Mouse (Mus musculus) embryo, embryonic 10 days (tissue): ENCODE results near the gene Mybpc2.

ENCODE experiments used
- DNase-seq: peaks from one replicate; pipeline ENCODE4 v3.0.0-alpha.2; 2015; ENCODE audit warnings: low spot score

Mybpc2 gene

DNA sequence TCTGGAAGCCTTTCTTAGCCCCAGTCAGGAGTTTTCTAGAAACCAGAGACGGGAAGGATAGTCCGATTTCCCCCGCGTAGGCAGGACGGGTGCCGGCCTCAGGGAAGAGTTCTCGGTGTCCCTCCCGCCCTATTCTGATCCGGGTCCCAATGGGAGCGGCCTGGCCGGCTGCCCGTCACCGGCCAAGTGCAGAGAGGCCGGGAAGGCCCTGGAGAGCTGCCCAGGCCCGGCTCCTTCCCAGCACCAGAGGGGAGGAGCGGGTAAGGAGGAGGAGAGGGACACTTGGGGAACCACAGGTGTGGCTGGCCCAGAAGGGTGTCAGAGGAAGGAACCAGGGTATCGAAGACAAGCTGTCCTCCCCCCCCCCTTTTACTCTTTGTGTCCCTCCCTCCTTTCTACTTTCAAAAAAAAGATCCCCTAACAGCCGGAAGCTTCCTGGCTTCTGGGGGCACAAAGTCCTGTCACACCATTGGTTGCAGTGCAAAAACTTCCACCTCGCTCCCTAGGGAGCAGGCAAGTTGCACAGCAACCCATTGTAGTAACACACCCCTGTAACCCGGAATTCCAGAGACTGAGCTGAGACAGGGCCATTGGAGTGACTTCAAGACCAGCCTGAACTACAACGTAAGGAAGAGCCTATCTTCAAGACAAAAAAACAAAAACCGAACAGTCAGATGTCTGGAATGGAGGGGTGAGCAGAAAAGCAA, 823 bp upstream of the Mybpc2 start:
- no peak for DNase-seq

GRCm38 (mm10) chr7:44523056-44523455, 1.4 kb downstream of the Mybpc2 start:
- DNase-seq = no peak

- peak; percentile 86 for DNase-seq
Observed at GRCm38 (mm10) chr7:44521710-44522109, 2.7 kb downstream of the Mybpc2 start.

GRCm38 (mm10) chr7:44520990-44521389, 3.5 kb downstream of the Mybpc2 start:
- no peak for DNase-seq

DNA sequence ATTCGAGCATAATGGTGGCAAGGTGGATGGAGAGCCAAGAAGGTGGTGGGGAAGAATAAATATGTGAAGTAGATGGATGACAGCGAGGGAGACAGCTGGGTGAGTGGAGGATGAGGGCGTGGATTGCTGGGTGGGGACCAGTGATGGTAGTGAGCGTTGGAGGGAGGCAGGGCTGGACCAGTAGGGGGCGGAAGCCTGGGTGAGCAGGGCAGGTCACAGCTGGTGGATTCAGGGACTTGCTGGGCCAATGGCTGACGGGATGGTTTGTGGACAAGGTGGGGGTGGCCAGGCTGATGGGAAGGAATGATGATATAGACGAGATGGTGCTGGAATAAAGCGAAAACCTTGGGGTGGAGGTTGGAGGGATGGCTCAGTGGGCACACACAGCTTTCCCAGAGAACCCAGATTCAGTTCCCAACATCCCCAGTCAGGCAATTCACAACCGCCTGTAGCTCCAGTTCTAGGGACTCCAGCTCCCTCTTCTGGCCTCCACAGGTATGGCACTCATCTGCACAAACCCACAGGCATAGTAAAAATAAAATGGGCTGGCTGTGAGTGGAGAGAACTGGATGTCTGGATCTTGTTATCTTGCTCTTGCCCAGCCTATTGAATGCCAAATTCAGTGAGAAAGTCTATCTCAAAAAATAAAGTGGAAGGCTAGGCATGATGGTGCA, 5.1 kb downstream of the Mybpc2 start:
- no peak for DNase-seq

DNA sequence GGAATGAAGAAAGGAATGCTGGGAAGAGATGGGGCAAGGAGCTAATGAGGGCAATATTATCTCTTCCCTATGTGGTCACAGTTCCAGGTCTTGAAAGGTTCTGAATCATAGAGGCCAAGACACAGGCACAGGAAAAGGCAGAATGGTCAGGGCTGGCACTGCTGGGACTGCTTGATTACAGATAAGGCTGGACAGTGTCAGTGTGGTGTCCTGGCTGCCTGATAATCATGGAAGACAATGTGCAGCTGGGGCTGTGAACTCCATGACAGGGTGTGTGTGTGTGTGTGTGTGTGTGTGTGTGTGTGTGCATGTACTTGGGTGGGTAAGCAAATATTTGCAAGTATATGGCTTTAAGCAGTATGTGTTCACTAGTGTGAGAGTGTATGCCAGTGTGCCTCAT, 17.0 kb downstream of the Mybpc2 start:
- no peak for DNase-seq

DNA sequence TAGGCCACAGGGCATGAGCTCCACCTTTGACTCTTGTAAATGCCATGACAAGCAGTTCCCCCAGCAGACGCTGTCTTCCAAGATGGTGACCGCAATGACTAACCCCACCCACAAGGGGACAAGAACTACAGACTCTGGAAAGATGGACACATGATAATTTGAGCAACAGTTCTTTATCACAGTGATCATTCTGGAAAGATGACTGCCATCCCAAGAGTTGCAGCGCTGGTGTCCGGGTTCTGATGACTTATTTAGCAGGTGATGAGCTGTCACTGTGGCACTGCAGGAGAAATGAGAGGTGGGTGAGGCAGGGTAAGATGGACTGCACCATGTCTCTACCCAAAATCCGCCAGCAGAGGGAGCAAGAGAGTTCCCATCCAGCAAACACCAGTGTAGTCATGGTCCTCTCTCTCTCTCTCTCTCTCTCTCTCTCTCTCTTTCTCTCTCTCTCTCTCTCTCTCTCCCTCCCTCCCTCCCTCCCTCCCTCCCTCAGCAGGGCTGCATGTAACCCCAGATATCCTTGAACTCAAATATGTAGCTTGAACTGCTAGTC, 22.8 kb downstream of the Mybpc2 start:
- DNase-seq = peak; percentile 76

GRCm38 (mm10) chr7:44500046-44500445, 24.4 kb downstream of the Mybpc2 start:
- no peak for DNase-seq

- DNase-seq = no peak
Observed at GRCm38 (mm10) chr7:44498922-44499321, 25.5 kb downstream of the Mybpc2 start.

- DNase-seq = no peak
Observed at GRCm38 (mm10) chr7:44497361-44498055, 26.9 kb downstream of the Mybpc2 start.

DNA sequence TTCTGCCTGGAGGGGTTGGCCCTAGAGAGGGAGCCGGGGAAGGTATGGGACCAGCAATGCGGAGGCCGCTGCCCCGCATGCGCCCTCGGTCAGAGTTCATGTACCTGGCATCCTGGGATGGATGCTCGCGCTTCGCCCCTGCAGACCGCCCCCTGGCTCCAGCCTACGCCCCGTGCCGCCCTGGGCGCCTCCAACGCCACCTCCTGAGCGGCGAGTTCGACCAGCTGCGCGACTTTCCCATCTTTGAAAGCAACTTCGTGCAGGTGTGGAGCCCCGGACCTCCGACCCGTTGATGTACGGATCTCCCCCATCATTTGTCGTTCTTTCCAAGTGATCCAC, 27.7 kb downstream of the Mybpc2 start:
- DNase-seq = no peak

GRCm38 (mm10) chr7:44495992-44496770, 28.3 kb downstream of the Mybpc2 start, which contains the start of the genes Emc10 and Fam71e1:
Emc10 (minus strand) TSS chr7:44496529.
Fam71e1 (plus strand) TSS chr7:44496581.
- peak; percentile 99 for DNase-seq

- no peak for DNase-seq
Observed at GRCm38 (mm10) chr7:44495086-44495485, 29.4 kb downstream of the Mybpc2 start.

DNA sequence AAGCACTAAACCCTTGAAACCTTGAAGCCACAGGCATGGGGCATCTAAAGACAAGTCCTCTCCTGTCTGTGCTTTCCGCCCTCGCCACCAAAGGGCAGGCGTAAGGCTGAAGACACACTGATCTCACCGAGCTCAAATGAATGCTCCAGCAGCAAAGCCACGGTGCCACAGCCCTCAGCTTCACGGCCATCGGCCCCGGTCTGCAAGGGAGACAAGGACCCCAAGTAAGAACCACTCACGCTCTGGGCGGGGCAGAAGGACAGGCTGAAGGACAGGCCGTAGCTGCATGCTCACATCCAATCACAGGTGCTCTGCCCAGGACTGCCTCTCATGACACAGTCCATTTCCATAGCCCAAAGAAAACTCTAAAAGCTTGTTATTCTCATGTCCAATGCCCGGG, 29.8 kb downstream of the Mybpc2 start:
- DNase-seq = no peak

GRCm38 (mm10) chr7:44492166-44492826, 32.2 kb downstream of the Mybpc2 start:
- DNase-seq = no peak

- DNase-seq = no peak
Observed at GRCm38 (mm10) chr7:44491391-44491790, 33.1 kb downstream of the Mybpc2 start.

- DNase-seq = no peak
Observed at GRCm38 (mm10) chr7:44490281-44490680, 34.2 kb downstream of the Mybpc2 start.

DNA sequence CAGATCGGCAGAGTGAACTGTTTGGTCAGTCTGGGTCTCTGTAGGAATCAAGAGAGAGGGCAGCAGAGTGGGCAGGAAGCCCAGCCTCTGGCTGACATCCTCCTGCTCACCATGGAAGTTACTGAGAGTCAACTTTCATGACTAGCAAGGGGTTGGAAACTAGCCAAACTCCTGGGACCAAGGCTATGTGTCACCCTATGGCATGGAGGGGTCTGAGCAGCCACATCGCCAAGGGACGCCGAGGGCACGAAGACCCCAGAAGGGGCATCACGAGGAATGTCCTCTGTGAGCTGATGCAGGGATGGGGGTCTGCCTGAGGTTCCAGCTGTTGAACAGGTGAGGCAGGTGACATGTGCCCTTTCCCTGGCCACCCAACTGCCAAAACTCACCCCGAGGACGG, 35.9 kb downstream of the Mybpc2 start:
- no peak for DNase-seq

- no peak for DNase-seq
Observed at GRCm38 (mm10) chr7:44487936-44488335, 36.5 kb downstream of the Mybpc2 start.

- DNase-seq = no peak
Observed at GRCm38 (mm10) chr7:44486927-44487575, 37.4 kb downstream of the Mybpc2 start.
